Mouse (Mus musculus) cerebellum, adult (tissue): ENCODE results near the gene Cars2.
"Not testable (repeated sequence)": the region's sequence is repeated elsewhere in the genome, so short reads cannot be mapped to it uniquely, and the experiment has no call there.

Source experiments
- ATAC-seq: cut with Nextera tagmentation; 2 replicates; pipeline ENCODE4 v1.9.2; 2017; ENCODE audit warnings: mild to moderate bottlenecking, moderate library complexity, mixed read lengths; ENCODE audit not compliant: insufficient number of reproducible peaks, low FRiP score, low TSS enrichment

Cars2 gene

GRCm38 (mm10) chr8:11513247-11513646 lies 37.3 kb downstream of the Cars2 start:
- ATAC-seq, result no peak

DNA sequence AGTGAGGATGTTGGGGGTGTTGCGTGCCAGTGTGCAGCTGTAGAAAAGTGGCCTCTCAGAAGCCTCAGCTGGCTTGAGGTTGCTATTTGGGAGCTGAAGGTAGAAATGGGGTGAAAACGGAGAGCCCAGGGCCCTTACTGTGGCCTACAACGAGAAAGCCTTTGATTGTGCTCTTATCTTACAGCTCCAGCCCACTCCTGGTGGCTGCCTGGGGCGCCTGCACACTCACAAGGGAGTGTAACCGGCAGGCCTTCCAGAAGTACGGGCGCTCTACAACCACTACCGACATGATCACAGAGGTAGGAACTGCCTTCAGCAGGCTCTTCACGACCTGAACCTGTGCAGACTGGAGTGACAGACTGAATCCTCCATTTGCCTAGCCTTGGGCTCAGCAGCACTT lies 37.9 kb downstream of the Cars2 start:
- no peak for ATAC-seq

DNA sequence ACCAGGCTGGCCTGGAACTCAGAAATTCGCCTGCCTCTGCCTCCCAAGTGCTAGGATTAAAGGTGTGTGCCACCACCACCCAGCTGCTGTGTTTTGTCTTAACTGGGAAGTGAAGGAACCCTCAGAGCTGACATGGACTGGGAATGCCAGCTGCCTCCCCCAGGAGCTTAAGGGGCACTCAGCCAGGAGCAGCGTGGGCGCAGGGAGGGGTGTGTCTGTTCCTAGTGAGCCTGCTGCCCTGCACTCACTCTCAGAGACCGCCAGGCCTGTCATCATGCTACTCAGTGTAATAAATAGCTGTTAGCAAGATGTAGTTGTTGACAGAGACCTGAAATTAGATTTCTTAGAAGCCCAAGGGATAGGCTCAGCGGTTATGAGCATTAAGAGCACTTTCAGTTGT lies 39.6 kb downstream of the Cars2 start:
- ATAC-seq, result no peak

DNA sequence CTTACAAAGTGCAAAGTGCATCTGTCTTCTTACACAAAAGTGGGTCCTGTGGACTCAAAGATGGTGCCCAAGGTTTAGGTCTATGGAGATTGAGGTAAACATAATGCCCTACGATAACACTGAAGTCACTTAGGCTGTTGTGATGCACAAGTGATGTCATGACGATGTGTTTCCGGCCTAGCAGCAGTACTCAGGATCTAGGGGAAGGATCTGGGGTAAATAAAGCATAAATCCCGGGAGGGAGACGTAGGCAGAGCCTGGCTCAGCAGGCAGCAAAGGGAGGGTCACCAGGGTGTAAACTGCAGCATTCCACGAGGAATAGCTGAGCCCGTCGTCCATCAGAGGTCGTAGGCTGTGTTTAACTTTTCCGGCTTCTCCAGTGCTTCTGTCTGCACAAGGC lies 41.7 kb downstream of the Cars2 start:
- no peak for ATAC-seq

- ATAC-seq, result no peak
Observed at GRCm38 (mm10) chr8:11506802-11507201, 43.8 kb downstream of the Cars2 start.

DNA sequence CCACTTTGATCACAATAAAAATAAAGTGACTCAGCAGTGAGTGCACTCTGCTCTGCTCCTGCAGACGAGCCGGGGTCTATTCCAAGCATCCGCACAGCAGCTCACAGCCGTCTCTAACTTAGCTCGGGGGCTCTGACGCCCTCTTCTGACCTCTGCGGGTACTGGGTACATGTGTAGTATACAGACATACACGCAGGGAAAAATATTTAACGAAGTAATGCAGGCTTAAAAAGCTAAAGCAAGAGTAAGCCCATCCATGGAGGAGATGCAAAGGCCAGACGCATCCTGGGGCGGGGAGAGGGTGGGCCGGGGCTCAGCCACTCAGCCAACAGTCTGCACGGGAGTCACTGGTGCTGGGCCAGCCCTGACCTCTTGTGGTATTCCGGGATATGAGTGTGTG lies 44.5 kb downstream of the Cars2 start:
- ATAC-seq, result no peak

- no peak for ATAC-seq
Observed at GRCm38 (mm10) chr8:11503476-11504232, 46.9 kb downstream of the Cars2 start.

DNA sequence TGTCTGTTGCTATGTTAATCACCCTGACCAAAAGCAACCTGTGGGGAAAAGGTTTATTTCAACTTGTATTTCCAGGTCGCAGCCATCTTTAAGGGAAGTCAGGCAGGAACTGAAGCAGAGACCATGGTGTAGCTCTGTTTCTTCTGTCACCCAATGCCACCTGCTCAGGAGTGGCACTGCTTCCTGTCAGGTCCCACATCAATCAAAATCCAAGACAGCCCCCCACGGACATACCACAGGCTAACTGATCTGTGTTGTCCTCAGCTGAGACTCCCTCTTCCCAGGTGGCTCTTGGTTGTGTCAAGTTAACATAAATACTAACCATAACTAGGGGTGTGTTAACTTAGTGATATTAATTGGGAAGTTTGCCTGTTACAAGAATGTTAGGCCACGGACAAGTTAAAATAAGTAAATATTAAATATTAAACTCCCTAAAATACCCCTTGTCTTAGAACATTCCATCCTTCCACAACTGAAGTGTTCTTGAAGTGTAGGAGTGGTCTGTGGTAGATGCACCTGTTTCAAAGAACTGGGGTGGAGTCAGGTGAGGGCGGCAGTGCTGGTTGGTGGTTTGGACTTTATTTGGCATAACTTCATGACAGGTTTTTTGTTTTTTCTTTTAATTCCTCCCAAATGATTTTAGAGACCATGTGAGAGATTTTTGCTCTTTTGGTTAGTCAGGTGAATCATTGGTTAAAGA lies 51.6 kb downstream of the Cars2 start:
- no peak for ATAC-seq

GRCm38 (mm10) chr8:11498281-11498680 lies 52.3 kb downstream of the Cars2 start:
- no peak for ATAC-seq

- ATAC-seq, result peak; percentile 99
Observed at GRCm38 (mm10) chr8:11497017-11497990, 53.3 kb downstream of the Cars2 start, which contains the start of gene Naxd. Gene Naxd, plus strand, starts transcription at chr8:11497506.

- not testable (repeated sequence) for ATAC-seq
Observed at GRCm38 (mm10) chr8:11492340-11492739, 58.2 kb downstream of the Cars2 start.

DNA sequence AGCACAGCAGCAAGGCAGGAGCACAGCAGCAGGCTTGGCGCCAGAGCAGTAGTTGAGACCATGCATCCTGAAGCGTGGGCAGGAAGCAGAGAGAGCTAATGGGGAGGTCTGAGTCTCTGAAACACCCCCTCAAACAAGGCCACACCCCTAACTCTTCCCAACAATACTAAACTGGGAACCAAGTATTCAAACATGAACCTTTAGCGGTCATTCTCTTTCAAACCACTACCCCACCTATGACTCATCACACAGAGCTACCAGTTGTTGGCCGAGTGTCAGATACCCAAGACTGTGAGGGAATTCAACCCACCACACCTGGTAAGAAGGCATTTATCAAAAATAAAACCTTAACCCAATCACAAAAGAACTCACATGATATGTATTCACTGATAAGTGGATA lies 63.4 kb downstream of the Cars2 start:
- ATAC-seq, result no peak

- ATAC-seq, result 0 out of 2 replicates have a peak, but pooled peaks have one; percentile 36
Observed at GRCm38 (mm10) chr8:11486142-11486541, 64.4 kb downstream of the Cars2 start.

GRCm38 (mm10) chr8:11482537-11482936 lies 68.0 kb downstream of the Cars2 start:
- ATAC-seq, result no peak

- no peak for ATAC-seq
Observed at GRCm38 (mm10) chr8:11481876-11482275, 68.7 kb downstream of the Cars2 start.

DNA sequence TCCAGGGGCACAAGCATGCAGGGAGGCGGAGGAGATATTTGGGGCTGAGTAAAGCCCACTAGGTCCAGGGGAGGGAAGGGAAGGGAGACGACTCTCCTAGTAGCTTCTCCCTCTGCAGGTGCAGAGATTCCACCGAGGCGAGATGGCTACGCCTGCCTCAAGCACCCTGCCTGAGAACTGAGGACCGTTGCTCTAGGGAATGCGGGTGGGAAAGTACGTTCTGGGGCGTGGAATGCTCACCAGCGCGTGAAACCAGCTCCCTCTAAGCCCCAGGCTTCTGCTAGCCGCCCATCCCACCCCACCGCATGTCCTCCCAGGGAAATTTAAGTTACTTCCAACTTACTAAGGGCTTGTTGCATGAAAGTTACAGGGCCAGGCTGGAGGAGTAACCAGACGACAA lies 71.0 kb downstream of the Cars2 start:
- no peak for ATAC-seq

DNA sequence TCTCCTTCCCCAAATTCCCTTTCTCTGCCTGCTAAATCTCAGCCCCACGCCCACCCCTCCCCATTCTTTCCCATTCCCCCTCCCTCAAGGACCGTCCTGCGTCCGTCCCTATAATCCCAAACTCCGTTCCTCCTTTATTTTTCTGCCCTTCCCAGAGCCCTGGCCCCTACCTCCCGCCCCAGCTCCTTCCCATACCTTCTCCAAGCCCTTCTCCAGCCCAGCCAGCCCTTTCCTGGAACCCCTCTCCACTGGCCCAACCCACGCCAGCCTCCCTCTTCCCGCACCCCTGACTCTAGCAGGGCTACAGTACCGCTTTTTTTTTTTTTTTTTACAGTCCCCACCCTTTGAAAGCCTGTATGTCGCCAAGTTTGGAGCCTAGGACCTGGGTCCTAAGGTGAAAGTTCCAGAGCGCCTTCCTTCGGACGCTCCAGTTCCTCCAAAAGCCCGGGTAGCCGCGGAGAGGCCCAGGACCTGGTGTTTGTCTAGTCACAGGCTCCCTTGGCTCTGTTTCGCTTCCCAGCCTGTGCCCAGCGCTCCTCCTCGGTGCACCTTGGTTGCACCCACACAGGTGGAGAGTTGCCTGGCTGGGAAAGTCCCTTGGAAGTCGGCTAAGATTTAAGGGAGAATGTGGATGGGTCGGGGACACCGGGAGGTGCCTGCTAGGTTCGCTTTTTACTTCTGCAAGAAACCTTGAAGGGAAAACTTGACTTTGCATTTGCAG lies 71.6 kb downstream of the Cars2 start:
- ATAC-seq, result no peak

DNA sequence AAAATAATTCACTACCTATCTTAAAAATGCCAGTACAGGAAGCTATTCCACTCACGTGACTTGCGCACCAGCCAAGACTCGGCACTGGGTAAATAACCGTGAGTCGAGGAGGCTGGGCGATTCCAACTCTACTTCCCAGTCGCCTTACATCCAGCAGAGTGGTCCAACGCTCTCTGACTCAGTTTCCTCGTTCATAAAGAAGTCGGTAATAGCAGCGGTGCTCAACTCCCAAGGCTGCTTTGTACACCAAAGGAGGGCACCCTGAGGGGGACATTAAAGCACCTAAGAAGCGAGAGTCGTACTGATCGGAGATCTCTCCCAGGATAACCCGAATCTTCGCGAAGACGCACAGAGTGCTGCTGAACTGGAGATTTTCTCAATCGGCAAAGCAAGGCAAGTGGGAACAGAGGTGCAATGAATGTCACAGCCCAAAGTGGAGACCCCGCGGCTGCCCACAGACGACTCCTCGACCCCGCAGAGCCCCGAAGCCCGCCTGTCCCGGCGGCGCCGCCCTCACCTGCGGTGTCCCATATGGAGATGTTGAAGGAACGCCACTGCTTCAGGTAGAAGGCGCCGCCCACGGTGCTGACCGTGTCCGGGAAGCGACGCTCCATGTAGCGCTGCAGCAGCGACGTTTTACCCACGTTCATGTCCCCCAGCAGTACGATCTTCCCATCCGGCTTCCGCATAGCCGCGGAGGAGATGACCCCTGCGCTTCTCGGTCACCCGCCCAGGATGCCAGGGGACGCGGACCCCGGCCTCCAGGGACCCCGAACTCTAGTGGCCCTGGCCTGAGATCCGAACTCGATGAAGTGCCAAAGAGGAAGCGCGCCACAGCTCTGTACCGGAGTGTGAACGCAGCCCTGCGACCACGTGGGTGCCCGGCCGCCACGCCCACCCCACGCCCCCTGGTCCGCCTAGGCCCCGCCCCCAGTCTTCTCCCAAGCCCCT lies 72.5 kb downstream of the Cars2 start, which contains the start of gene Rab20:
Gene Rab20 (minus strand): TSS at position 900 of the 951 bp plus-strand sequence.
- ATAC-seq, result no peak; the same call in 1 of the 2 replicates

DNA sequence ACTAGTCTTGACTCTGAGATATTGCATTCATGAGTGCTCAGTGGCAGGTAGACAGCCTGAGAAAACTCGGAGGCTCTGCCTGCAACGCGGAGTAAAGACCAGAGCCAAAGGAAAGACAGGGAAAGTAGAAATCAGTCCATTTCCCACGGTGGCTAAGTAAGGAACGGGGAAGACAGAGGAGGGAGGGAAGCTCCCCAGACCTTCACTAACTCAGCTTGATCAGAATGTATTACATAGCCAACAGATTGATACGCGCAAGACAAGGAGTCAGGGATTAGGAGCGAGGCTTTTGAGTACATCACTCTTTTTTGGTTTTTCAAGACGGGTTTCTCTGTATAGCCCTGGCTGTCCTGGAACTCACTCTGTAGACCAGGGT lies 73.4 kb downstream of the Cars2 start:
- ATAC-seq, result no peak
